Mouse (Mus musculus): Measurements from ENCODE around the gene Asic4. TPM values are rescaled to one million over a fixed set of nuclear protein-coding genes. Genes with fewer than 3 reads are reported as not detected.

The Asic4 gene
- total and polyA plus RNA-seq, 3 experiments, result 0.18 to 0.19 TPM; not detected in 1

GRCm38 (mm10) chr1:75516703-75517380, 66.6 kb downstream of the Asic4 start:
- H3K27ac ChIP-seq (ENCODE audit: control insufficient read depth, low read depth, low read length), result no peak overlapping the region
- H3K79me2 ChIP-seq (ENCODE audit: control insufficient read depth, insufficient read depth, low read length, poor library complexity), result peaks cover 2% of the 10 kb centered on the region; the same call in 1 of the 2 replicates
- no peak overlapping the region for H3K4me3 ChIP-seq (ENCODE audit: control insufficient read depth in 1 of 2, insufficient read depth in 1 of 2, low read depth in 2 of 2, low read length in 2 of 2)
- no peak overlapping the region for H3K9ac ChIP-seq (ENCODE audit: control insufficient read depth, low read depth, low read length, poor library complexity, severe bottlenecking)
- TF ChIP-seq SMC3 (IDR thresholded peaks at IDR 0.05; ENCODE audit: low read depth, low read length) (no peak), BHLHE40 (IDR thresholded peaks at IDR 0.05; ENCODE audit: borderline replicate concordance, low read depth, low read length) (no peak), GABPA (IDR thresholded peaks at IDR 0.05; ENCODE audit: low read depth, low read length) (no peak), RAD21 (IDR thresholded peaks at IDR 0.05; ENCODE audit: low read depth, low read length) (no peak), TAL1 (IDR thresholded peaks at IDR 0.05; ENCODE audit: low read length) (no peak), CTCF (IDR thresholded peaks at IDR 0.05 in 2 of 3, conservative IDR thresholded peaks at IDR 0.05 in 1 of 3; ENCODE audit: control insufficient read depth in 1 of 3, insufficient read depth in 1 of 3, low read depth in 2 of 3, low read length in 3 of 3, poor library complexity in 1 of 3, severe bottlenecking in 1 of 3) (no peak), JUND (IDR thresholded peaks at IDR 0.05; ENCODE audit: low read depth, low read length) (no peak), SIN3A (IDR thresholded peaks at IDR 0.05; ENCODE audit: low read length) (no peak), E2F4 (IDR thresholded peaks at IDR 0.05; ENCODE audit: borderline replicate concordance, low read depth, low read length) (no peak), RCOR1 (IDR thresholded peaks at IDR 0.05; ENCODE audit: low read depth, low read length) (no peak), ZC3H11A (IDR thresholded peaks at IDR 0.05; ENCODE audit: low read depth, low read length) (no peak), USF2 (IDR thresholded peaks at IDR 0.05; ENCODE audit: borderline replicate concordance in 1 of 2, insufficient read depth in 1 of 2, low read depth in 1 of 2, low read length in 2 of 2) (no peak), MEF2A (IDR thresholded peaks at IDR 0.05; ENCODE audit: extremely low read depth, insufficient replicate concordance, low read depth, low read length, poor library complexity, severe bottlenecking) (no peak), MYB (IDR thresholded peaks at IDR 0.05; ENCODE audit: low read depth, low read length) (no peak), EP300 (IDR thresholded peaks at IDR 0.05; ENCODE audit: low read depth in 1 of 2, low read length in 2 of 2) (no peak), ZMIZ1 (IDR thresholded peaks at IDR 0.05; ENCODE audit: low read depth, low read length) (no peak), NELFE (IDR thresholded peaks at IDR 0.05; ENCODE audit: low read depth, low read length) (no peak), TCF12 (IDR thresholded peaks at IDR 0.05; ENCODE audit: low read depth, low read length) (no peak)
- DNase-seq (ENCODE audit: low read depth, low spot score), result no peak
- peaks cover 0 to 2% of the 10 kb centered on the region in 2 experiments; a peak in 2 of 4 replicates for H3K36me3 ChIP-seq (ENCODE audit: control insufficient read depth in 1 of 2, insufficient read depth in 2 of 2, low read length in 2 of 2)
- peaks cover 0 to 3% of the 10 kb centered on the region in 2 experiments; a peak in 1 of 4 replicates for H3K27me3 ChIP-seq (ENCODE audit: control insufficient read depth in 1 of 2, insufficient read depth in 2 of 2, low read length in 2 of 2)
- H3K9me3 ChIP-seq (replicated peaks; ENCODE audit: insufficient read depth, low read length), result no peaks in the 10 kb centered on the region
- H3K4me1 ChIP-seq (ENCODE audit: control insufficient read depth in 1 of 2, insufficient read depth in 2 of 2, low read length in 2 of 2), result peaks cover 0 to 4% of the 10 kb centered on the region in 2 experiments; a peak in 1 of 4 replicates

DNA sequence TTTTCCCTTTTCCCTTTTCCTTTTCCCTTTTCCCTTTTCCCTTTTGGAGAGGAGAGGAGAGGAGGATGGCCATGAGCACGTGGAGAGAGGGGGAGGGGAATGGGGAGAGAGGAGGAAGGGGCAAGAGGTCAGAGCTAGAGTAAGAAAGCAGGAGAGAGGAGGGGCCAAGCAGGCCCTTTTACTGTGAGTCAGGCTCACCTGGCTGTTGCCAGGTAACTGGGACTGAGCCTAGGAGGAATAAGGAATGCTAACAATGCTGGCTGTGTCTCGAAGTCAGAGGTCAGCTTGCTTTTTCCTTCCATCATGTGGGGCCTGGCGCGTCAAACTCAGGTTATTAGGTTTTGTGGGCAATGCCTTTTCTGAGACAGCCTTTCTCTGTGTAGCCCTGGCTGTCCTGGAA, 67.7 kb downstream of the Asic4 start:
- Histone ChIP-seq H3K9ac (ENCODE audit: control insufficient read depth, low read depth, low read length, poor library complexity, severe bottlenecking) (no peak overlapping the region), H3K4me3 (ENCODE audit: control insufficient read depth in 1 of 2, insufficient read depth in 1 of 2, low read depth in 2 of 2, low read length in 2 of 2) (no peak overlapping the region), H3K9me3 (replicated peaks; ENCODE audit: insufficient read depth, low read length) (no peaks in the 10 kb centered on the region), H3K27ac (ENCODE audit: control insufficient read depth, low read depth, low read length) (no peak overlapping the region), H3K36me3 (ENCODE audit: control insufficient read depth in 1 of 2, insufficient read depth in 2 of 2, low read length in 2 of 2) (peaks cover 0 to 9% of the 10 kb centered on the region in 2 experiments; a peak in 2 of 4 replicates), H3K79me2 (ENCODE audit: control insufficient read depth, insufficient read depth, low read length, poor library complexity) (peaks cover 2% of the 10 kb centered on the region; the same call in 1 of the 2 replicates), H3K27me3 (ENCODE audit: control insufficient read depth in 1 of 2, insufficient read depth in 2 of 2, low read length in 2 of 2) (no peaks in the 10 kb centered on the region; a peak in 1 of 4 replicates), H3K4me1 (ENCODE audit: control insufficient read depth in 1 of 2, insufficient read depth in 2 of 2, low read length in 2 of 2) (peaks cover 0 to 8% of the 10 kb centered on the region in 2 experiments; a peak in 1 of 4 replicates)
- TF ChIP-seq JUND (IDR thresholded peaks at IDR 0.05; ENCODE audit: low read depth, low read length) (no peak), HCFC1 (IDR thresholded peaks at IDR 0.05; ENCODE audit: low read depth, low read length) (no peak), UBTF (IDR thresholded peaks at IDR 0.05; ENCODE audit: borderline replicate concordance, insufficient read depth, low read depth, low read length) (no peak)
- no peak for DNase-seq (ENCODE audit: low read depth, low spot score)

Measured in MEL (cell line).